Mouse (Mus musculus) CH12F3 (cell line): ENCODE measurements around the gene Gm21541.
"Not testable (repeated sequence)": the region's sequence is repeated elsewhere in the genome, so short reads cannot be mapped to it uniquely, and the experiment has no call there.

Source experiments
- in situ Hi-C: fragments of 300-500 bp; cut with MboI; formaldehyde crosslinking; loops from 2 replicates; pipeline ENCODE4 v1.14.3; 2020; ENCODE audit warnings: low sequenced_read_pairs

The Gm21541 gene

GRCm38 (mm10) chr4:41903310-41903709 is at the start of gene Gm21541:
Gene Gm21541 (plus strand): TSS chr4:41903610.
- in situ Hi-C loops: not testable (repeated sequence)

- in situ Hi-C loops: not testable (repeated sequence)
Measured at GRCm38 (mm10) chr4:41941272-41941671, 37.9 kb downstream of the Gm21541 start, which contains the start of gene Gm20878. Gene Gm20878 (plus strand): TSS chr4:41941572.
